Mouse (Mus musculus): ENCODE measurements at regions not wholly inside any gene's neighbourhood (a gene's known extent, or its start where the extent isn't known, plus 50 kb on each side); places are given as distances from the start of the nearest gene placed in this dataset.

- H3K27ac ChIP-seq = no peak overlapping the region
- no peak overlapping the region for H3K4me3 ChIP-seq
- H3K9me3 ChIP-seq = no peaks in the 10 kb centered on the region
- no peaks in the 10 kb centered on the region for H3K36me3 ChIP-seq
- 89% methylated on average over 6 of the region's 6 CpGs for WGBS
- no peaks in the 10 kb centered on the region; the same call in 1 of the 2 replicates for H3K4me1 ChIP-seq
- H3K4me2 ChIP-seq (replicated peaks) = no peak overlapping the region
- no peak for ATAC-seq (ENCODE audit: low FRiP score, low read depth)
- H3K9ac ChIP-seq = no peak overlapping the region
- no peaks in the 10 kb centered on the region for H3K27me3 ChIP-seq (replicated peaks)
Measured at GRCm38 (mm10) chr5:75248279-75248678, 96.2 kb downstream of the Pdgfra start.

GRCm38 (mm10) chr5:75249671-75250070 lies 97.6 kb downstream of the Pdgfra start:
- Histone ChIP-seq H3K4me3 (no peak overlapping the region), H3K4me1 (no peaks in the 10 kb centered on the region; the same call in 1 of the 2 replicates), H3K9ac (no peak overlapping the region), H3K36me3 (no peaks in the 10 kb centered on the region), H3K4me2 (replicated peaks) (no peak overlapping the region), H3K27me3 (replicated peaks) (no peaks in the 10 kb centered on the region), H3K9me3 (no peaks in the 10 kb centered on the region), H3K27ac (no peak overlapping the region)
- WGBS = 86% methylated on average over 3 of the region's 3 CpGs
- ATAC-seq (ENCODE audit: low FRiP score, low read depth) = no peak

DNA sequence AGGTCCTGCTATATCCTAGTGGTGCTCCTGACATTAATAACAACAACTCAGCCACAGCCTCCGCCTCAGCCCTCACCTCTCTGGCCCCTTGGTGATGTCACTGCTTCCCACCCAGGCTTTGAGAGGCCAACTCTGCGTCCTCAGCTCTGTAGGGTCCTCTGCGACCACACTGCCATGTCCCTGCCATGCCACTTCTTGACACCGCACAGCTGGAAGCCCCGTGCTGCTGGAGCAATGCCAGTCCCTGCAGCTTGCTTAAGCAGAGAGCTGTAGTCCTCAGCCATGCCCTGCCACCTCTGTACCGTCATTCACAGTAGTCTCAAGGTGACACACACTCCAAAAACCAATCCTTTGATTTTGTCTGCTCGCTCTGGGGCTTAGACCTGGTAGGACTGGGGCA lies 101.3 kb downstream of the Pdgfra start:
- H3K4me2 ChIP-seq (replicated peaks) = no peak overlapping the region
- ATAC-seq (ENCODE audit: low FRiP score, low read depth) = no peak
- 85% methylated on average over 7 of the region's 7 CpGs for WGBS
- H3K9me3 ChIP-seq = no peaks in the 10 kb centered on the region
- H3K27ac ChIP-seq = no peak overlapping the region
- no peaks in the 10 kb centered on the region for H3K4me1 ChIP-seq
- no peak overlapping the region for H3K4me3 ChIP-seq
- no peaks in the 10 kb centered on the region for H3K27me3 ChIP-seq (replicated peaks)
- no peak overlapping the region for H3K9ac ChIP-seq
- H3K36me3 ChIP-seq = no peaks in the 10 kb centered on the region

DNA sequence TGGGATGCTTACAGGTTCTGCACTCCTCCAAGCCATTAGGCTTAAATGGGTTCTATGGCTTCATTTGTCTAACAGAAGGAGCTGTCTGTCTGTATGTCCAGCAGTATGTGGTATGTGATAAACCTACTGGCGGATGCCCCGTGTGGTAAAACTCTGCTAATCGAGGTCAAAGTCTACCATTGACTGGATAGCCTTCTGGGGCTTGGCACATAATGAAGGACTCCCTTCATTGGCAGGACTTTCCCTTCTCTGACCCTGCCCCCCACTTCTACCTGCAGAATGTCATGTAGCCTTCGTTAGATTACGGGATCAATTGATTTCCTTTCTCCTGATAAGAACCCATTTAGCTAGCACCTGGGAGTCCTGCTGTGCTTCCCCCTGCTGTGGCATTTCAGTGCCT lies 101.7 kb downstream of the Pdgfra start:
- no peaks in the 10 kb centered on the region for H3K27me3 ChIP-seq (replicated peaks)
- no peak overlapping the region for H3K4me2 ChIP-seq (replicated peaks)
- no peaks in the 10 kb centered on the region for H3K4me1 ChIP-seq
- H3K9ac ChIP-seq = no peak overlapping the region
- H3K9me3 ChIP-seq = no peaks in the 10 kb centered on the region
- no peak overlapping the region for H3K27ac ChIP-seq
- H3K4me3 ChIP-seq = no peak overlapping the region
- WGBS = 88% methylated on average over 5 of the region's 5 CpGs
- H3K36me3 ChIP-seq = no peaks in the 10 kb centered on the region
- ATAC-seq (ENCODE audit: low FRiP score, low read depth) = no peak

DNA sequence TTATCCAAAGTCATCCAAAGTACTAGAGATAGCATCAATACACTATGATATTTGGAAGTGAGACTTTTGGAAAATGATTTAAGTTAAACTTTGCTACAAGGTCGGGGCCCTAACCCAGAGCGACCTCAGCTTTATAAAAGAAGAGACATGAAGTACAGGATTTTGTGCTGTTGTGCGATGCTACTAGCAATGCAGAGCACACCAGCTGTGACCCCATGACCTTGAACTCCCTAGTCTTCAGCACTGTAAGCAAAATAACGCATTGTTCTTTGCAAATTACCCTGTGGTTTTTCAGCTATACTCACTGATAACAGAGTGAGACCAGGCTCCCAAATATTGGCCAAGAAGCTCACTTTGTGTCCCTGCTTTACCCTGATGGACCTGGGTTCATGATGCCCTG lies 104.1 kb downstream of the Pdgfra start:
- H3K27me3 ChIP-seq (replicated peaks) = no peaks in the 10 kb centered on the region
- ATAC-seq (ENCODE audit: low FRiP score, low read depth) = no peak
- H3K4me3 ChIP-seq = no peak overlapping the region
- no peaks in the 10 kb centered on the region for H3K4me1 ChIP-seq
- 72% methylated on average over 4 of the region's 4 CpGs for WGBS
- H3K9ac ChIP-seq = no peak overlapping the region
- H3K4me2 ChIP-seq (replicated peaks) = no peak overlapping the region
- H3K9me3 ChIP-seq = no peaks in the 10 kb centered on the region
- no peaks in the 10 kb centered on the region for H3K36me3 ChIP-seq
- no peak overlapping the region for H3K27ac ChIP-seq

GRCm38 (mm10) chr5:75257067-75257466 lies 105.0 kb downstream of the Pdgfra start:
- WGBS = 75% methylated on average over 2 of the region's 2 CpGs
- Histone ChIP-seq H3K9me3 (no peaks in the 10 kb centered on the region), H3K36me3 (no peaks in the 10 kb centered on the region), H3K27ac (no peak overlapping the region), H3K4me1 (no peaks in the 10 kb centered on the region), H3K4me3 (no peak overlapping the region), H3K4me2 (replicated peaks) (no peak overlapping the region), H3K9ac (no peak overlapping the region), H3K27me3 (replicated peaks) (no peaks in the 10 kb centered on the region)
- no peak for ATAC-seq (ENCODE audit: low FRiP score, low read depth)

DNA sequence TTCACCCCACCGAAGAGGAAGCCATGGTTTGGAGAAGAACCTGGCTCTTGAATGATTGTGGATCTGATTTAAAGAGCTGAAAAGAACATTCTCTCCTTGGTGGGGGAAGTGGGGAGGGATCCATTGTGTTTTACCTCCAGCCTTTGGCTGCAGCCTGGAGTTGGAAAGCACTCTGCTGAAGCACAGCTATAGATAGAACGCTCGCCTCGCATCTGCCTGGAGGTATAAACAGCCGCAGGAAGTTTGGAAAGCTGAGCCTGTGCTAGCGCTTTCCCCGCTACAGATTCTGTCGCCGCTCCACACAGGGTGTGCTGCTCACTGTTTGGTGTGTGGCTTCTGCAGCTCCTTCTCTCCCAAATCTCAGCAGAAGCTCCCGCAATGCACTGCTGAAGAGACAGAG lies 108.2 kb downstream of the Pdgfra start:
- no peaks in the 10 kb centered on the region for H3K4me1 ChIP-seq
- no peak overlapping the region for H3K27ac ChIP-seq
- no peak overlapping the region for H3K4me3 ChIP-seq
- no peak overlapping the region for H3K4me2 ChIP-seq (replicated peaks)
- no peak for ATAC-seq (ENCODE audit: low FRiP score, low read depth)
- WGBS = 94% methylated on average over 10 of the region's 10 CpGs
- H3K9ac ChIP-seq = no peak overlapping the region
- no peaks in the 10 kb centered on the region for H3K36me3 ChIP-seq
- H3K9me3 ChIP-seq = no peaks in the 10 kb centered on the region
- no peaks in the 10 kb centered on the region for H3K27me3 ChIP-seq (replicated peaks)

DNA sequence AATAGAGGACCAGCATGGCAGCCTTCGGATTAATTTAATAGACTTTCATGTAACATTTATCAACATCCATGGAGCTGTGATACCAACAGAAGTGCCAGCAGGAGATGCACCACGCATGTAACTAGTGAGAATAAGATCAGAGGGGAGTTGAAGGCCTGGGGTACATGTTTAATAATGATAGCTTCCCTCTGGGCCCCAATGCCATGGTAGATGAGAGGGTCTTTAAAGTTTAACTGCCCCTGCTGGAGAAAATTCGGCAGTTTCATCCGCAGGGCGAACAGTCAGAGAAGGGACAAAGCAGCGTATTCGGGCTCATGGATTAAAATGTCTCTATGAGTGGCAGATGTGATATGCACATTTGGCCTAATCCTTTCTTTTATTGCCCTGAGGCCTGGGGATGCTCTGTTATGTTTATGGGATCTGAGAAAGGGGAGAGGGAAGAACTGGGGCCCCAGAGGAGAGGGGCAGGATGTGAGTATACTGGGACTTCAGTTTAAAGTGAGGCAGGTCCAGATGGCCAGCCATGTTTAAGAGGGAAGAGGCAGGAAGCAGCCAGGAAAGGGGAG lies 114.1 kb downstream of the Pdgfra start:
- H3K27ac ChIP-seq = no peak overlapping the region
- no peak overlapping the region for H3K4me3 ChIP-seq
- H3K9ac ChIP-seq = no peak overlapping the region
- no peaks in the 10 kb centered on the region for H3K36me3 ChIP-seq
- 75% methylated on average over 7 of the region's 7 CpGs for WGBS
- H3K4me1 ChIP-seq = no peaks in the 10 kb centered on the region
- ATAC-seq (ENCODE audit: low FRiP score, low read depth) = no peak
- H3K9me3 ChIP-seq = no peaks in the 10 kb centered on the region
- no peaks in the 10 kb centered on the region for H3K27me3 ChIP-seq (replicated peaks)
- no peak overlapping the region for H3K4me2 ChIP-seq (replicated peaks)

GRCm38 (mm10) chr5:75266871-75267270 lies 114.8 kb downstream of the Pdgfra start:
- no peaks in the 10 kb centered on the region for H3K27me3 ChIP-seq (replicated peaks)
- H3K9me3 ChIP-seq = no peaks in the 10 kb centered on the region
- H3K4me1 ChIP-seq = no peaks in the 10 kb centered on the region
- H3K4me2 ChIP-seq (replicated peaks) = no peak overlapping the region
- H3K27ac ChIP-seq = no peak overlapping the region
- WGBS = 77% methylated on average over 4 of the region's 4 CpGs
- H3K9ac ChIP-seq = no peak overlapping the region
- no peaks in the 10 kb centered on the region for H3K36me3 ChIP-seq
- ATAC-seq (ENCODE audit: low FRiP score, low read depth) = no peak
- no peak overlapping the region for H3K4me3 ChIP-seq

- H3K9ac ChIP-seq = no peak overlapping the region
- H3K27me3 ChIP-seq (replicated peaks) = no peaks in the 10 kb centered on the region
- no peaks in the 10 kb centered on the region for H3K4me1 ChIP-seq
- H3K27ac ChIP-seq = no peak overlapping the region
- H3K36me3 ChIP-seq = no peaks in the 10 kb centered on the region
- no peak overlapping the region for H3K4me3 ChIP-seq
- no peak overlapping the region for H3K4me2 ChIP-seq (replicated peaks)
- ATAC-seq (ENCODE audit: low FRiP score, low read depth) = no peak
- no peaks in the 10 kb centered on the region for H3K9me3 ChIP-seq
- WGBS = 84% methylated on average over 3 of the region's 3 CpGs
Measured at GRCm38 (mm10) chr5:75267766-75268165, 115.7 kb downstream of the Pdgfra start.

DNA sequence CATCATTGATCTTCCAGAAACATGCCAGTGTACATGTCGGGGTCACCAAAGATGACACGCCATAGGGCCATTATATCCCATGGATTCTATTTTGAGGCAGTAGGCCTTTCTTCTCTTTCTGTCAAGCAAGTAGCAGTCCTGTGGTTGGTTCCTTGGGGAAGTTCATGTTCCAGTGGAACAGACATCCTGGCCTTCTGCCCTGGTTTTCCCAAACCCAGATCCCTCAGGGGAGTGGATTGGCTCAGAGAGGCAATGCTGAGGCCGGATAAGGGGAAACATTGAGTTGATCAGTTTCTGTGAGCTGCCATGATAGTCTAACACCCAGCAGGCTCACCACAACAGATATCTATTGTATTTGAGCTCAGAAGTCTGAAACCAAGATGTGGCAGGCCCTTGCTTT lies 125.9 kb downstream of the Pdgfra start:
- no peak overlapping the region for H3K4me3 ChIP-seq
- H3K4me2 ChIP-seq (replicated peaks) = no peak overlapping the region
- 92% methylated on average over 3 of the region's 3 CpGs for WGBS
- no peak for ATAC-seq (ENCODE audit: low FRiP score, low read depth)
- no peaks in the 10 kb centered on the region for H3K4me1 ChIP-seq
- no peak overlapping the region for H3K9ac ChIP-seq
- H3K9me3 ChIP-seq = no peaks in the 10 kb centered on the region
- no peaks in the 10 kb centered on the region for H3K27me3 ChIP-seq (replicated peaks)
- H3K27ac ChIP-seq = no peak overlapping the region
- no peaks in the 10 kb centered on the region for H3K36me3 ChIP-seq

DNA sequence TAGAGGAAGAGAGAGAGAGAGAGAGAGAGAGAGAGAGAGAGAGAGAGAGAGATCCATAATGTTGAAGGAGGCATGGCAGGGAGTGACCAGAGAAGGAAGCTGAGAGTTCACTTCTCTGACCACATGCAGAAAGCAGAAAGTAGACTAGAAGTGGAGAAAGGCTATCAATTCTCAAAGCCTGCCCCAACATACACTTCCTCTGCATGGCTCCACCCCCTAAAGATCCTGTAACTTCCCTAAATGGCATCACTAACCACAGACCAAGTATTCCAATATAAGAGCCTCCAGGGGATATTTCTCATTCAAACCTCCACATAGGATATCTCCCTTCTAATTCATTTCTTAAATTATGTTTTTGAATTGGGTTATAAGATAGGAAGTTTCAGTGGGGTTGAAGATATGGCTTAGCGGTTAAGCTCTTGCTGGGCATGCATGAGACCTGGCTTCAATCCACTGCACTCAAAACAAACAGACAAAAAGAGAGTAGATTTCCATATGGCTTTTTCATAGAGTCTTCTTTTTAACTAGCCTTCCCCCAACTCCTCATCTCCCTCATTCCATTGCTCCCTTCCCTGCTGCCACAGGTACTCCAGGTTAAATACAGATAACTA lies 127.6 kb downstream of the Pdgfra start:
- 94% methylated on average over 1 of the region's 1 CpGs for WGBS
- no peak overlapping the region for H3K27ac ChIP-seq
- H3K36me3 ChIP-seq = no peaks in the 10 kb centered on the region
- no peaks in the 10 kb centered on the region for H3K27me3 ChIP-seq (replicated peaks)
- H3K9me3 ChIP-seq = no peaks in the 10 kb centered on the region
- H3K4me2 ChIP-seq (replicated peaks) = no peak overlapping the region
- no peak for ATAC-seq (ENCODE audit: low FRiP score, low read depth)
- no peaks in the 10 kb centered on the region for H3K4me1 ChIP-seq
- H3K9ac ChIP-seq = no peak overlapping the region
- H3K4me3 ChIP-seq = no peak overlapping the region

DNA sequence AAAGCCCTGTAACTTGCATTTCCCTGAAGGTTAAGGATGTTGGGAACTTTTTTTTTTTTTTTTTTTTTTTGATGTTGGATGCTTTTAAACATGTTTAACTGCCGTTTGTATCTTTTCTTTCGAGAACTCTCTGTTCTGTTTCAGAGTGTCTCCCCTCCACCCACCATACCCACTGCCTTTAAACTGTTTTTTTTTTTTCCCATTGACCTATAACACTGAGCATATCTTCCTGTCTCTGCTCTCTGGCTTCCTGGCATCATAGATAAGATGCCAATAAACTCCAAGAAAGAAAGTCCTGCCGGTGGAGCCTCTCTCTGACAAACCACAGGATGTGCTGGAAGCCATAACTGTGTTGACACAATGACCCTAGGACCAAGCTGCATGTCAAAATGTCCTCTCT lies 128.6 kb downstream of the Pdgfra start:
- no peaks in the 10 kb centered on the region for H3K27me3 ChIP-seq (replicated peaks)
- WGBS = 76% methylated on average over 3 of the region's 3 CpGs
- H3K4me3 ChIP-seq = no peak overlapping the region
- H3K9me3 ChIP-seq = no peaks in the 10 kb centered on the region
- no peak overlapping the region for H3K4me2 ChIP-seq (replicated peaks)
- H3K27ac ChIP-seq = no peak overlapping the region
- 0 out of 2 replicates have a peak, but pooled peaks cover 1% of the 10 kb centered on the region for H3K4me1 ChIP-seq
- ATAC-seq (ENCODE audit: low FRiP score, low read depth) = no peak
- no peak overlapping the region for H3K9ac ChIP-seq
- no peaks in the 10 kb centered on the region for H3K36me3 ChIP-seq
